Mouse (Mus musculus) layer of hippocampus, adult 11-12 months (tissue): ENCODE results near the gene Lrrc10.
A peak's percentile ranks its signal among the peaks of the same experiment; 100 is the strongest.
"Not testable (repeated sequence)": the region's sequence is repeated elsewhere in the genome, so short reads cannot be mapped to it uniquely, and the experiment has no call there.

ENCODE experiments used
- DNase-seq: peaks from one replicate; pipeline ENCODE4 v3.0.0; 2022; ENCODE audit warnings: low spot score

The Lrrc10 gene

GRCm38 (mm10) chr10:117043497-117044166, 1.5 kb upstream of the Lrrc10 start:
- DNase-seq = not testable (repeated sequence)

- DNase-seq = no peak
Measured at GRCm38 (mm10) chr10:117049253-117049652, 4.1 kb downstream of the Lrrc10 start.

GRCm38 (mm10) chr10:117049961-117050597, 4.9 kb downstream of the Lrrc10 start:
- no peak for DNase-seq

- DNase-seq = no peak
Measured at GRCm38 (mm10) chr10:117055668-117056067, 10.5 kb downstream of the Lrrc10 start.

DNA sequence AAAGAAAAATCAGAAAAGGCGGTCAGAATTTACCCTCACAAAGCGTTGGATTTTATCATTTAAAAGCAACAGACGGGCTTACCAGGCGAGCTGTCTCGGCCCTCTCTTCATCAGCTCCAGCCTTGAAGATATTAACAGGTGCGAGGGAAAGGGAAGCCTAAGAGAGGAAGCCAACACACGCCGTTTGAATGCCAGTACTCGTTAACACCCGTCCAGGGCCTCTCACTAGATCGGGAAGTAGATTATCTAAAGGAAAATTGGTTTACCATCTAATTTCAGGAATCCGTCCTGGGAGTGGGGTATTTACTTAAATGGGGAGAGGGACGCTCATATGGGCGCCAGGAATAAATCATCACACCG, 17.7 kb downstream of the Lrrc10 start:
- no peak for DNase-seq

GRCm38 (mm10) chr10:117063254-117064021, 18.3 kb downstream of the Lrrc10 start, which contains the start of gene Cct2:
TSS of gene Cct2 (minus strand) at chr10:117063814.
- DNase-seq = peak; percentile 90

DNA sequence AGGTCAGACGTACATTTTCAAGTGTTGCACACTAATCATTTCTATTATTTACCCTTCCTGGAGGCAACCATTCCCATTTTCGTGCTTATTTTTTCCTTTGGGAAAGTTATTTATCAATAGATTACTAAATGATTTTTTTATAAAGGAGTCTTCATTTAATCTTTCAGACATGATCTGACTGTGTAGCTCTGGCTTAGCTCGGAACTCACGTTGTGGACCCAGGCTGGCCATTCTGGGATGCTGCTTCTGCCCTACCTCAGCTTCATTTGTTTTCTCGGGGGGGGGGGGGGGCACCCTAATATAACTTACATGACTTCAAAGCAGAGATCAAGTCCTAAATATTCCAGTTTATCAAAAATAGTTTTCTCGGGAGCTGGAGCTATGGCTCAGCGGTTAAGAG, 18.9 kb downstream of the Lrrc10 start:
- DNase-seq = no peak

DNA sequence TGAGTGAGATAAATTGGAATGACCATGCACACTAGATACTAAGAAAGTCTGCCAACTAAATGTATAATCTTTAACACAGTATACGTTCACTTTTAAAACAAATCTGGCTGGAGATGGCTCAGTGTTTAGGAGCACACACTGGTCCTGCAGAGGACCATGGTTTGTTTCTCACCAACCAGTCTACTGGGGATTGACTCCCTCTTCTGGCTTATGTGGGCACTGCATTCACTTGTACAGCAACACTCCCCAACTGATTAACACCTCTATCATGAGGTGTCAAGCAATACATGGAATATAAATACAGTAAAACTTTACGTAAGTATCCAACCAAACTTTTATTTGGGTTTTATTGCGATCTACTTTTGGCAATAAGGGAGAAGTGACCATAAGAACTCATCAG, 24.0 kb downstream of the Lrrc10 start:
- no peak for DNase-seq

GRCm38 (mm10) chr10:117072191-117072888, 27.2 kb downstream of the Lrrc10 start:
- DNase-seq = no peak

- DNase-seq = no peak
Measured at GRCm38 (mm10) chr10:117073176-117073575, 28.0 kb downstream of the Lrrc10 start.

- no peak for DNase-seq
Measured at GRCm38 (mm10) chr10:117078284-117078683, 33.1 kb downstream of the Lrrc10 start.

- no peak for DNase-seq
Measured at GRCm38 (mm10) chr10:117081326-117081725, 36.2 kb downstream of the Lrrc10 start.

- no peak for DNase-seq
Measured at GRCm38 (mm10) chr10:117081914-117082359, 36.8 kb downstream of the Lrrc10 start.

DNA sequence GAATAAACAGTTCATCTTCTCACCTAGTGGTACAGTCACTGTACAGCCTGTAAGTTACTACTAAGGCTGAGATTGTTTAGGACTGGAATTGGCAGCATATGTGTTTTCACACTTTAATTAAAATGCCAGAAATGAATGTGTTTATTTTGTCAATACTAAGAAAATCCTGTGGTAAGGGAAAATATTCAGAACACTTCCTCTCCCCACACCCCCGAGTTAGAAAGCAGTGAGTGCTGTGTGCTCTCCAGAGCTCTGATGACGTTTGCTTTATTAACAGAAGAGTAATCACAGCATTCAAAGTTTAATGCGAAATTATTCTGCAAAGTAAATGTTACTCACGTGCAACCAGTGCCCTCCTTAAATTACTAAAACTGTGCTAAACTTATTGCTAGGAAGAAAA, 44.5 kb downstream of the Lrrc10 start:
- no peak for DNase-seq

GRCm38 (mm10) chr10:117094504-117095329, 49.6 kb downstream of the Lrrc10 start:
- peak; percentile 32 for DNase-seq

- DNase-seq = no peak
Measured at GRCm38 (mm10) chr10:117096096-117096495, 51.0 kb downstream of the Lrrc10 start.
